Mouse (Mus musculus) frontal cortex, postnatal 25 days (tissue): ENCODE data around the gene Tent5d.

Experiments
- DNase-seq, 2 experiments: peaks; one replicate each; pipeline ENCODE4 v3.0.0; 2022; ENCODE audit warnings: low spot score in 2 of 2

The Tent5d gene

GRCm38 (mm10) chrX:107792290-107792689 is at the start of gene Tent5d:
Gene Tent5d, plus strand, starts transcription at chrX:107792590.
- no peak for DNase-seq

DNA sequence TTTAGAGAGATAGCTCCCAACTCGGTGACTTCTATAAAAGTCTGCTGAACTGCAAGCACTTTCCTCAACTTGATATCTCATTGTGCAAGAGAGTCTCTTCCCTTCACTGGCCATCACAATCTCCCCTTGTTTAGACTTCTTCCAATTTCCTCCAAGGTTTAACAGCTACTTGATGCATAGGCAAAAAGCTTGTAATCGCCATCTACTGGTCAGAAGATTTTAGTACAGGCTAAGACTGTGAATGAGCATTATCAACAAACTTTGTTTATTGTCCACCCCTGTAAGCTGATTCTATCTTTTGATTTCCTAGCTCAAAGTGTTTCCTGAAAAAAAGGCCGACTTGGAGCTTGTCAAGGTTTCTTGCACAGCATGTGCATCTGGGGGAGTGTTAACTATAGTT is 24.5 kb upstream of the Tent5d start:
- DNase-seq = no peak

- DNase-seq = no peak
Measured at GRCm38 (mm10) chrX:107790136-107790535, 2.3 kb upstream of the Tent5d start.

DNA sequence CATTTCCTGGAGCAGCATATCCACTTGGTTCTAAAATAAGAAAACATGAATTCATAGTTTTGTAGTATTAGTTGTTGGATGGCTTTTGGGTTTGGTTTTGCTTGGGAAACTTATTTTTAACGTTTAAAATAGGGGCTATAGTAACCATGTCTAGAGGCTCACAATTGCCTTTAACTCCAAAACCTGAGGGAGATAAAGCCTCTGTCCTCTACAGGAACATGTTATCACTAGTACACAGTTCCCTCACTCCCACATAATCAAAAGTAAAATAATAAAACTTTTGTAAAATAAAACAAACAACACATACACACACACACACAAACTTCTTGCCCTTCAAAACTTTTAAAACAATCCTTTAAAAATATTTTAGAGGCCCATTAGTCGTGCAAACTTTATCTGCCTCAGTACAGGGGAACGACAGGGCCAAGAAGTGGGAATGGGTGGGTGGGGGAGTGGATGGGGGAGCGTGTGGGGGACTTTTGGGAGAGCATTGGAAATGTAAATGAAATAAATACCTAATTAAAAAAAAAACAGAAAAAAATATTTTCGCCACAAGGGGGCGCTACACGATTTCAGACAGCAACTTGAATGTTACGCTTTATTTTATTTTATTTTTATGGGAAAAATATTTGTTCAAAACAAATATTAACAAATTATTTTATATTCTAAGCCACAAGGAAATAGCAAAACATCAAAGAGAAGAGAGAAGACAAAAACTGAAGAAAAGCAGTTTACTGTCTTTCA is 1.5 kb upstream of the Tent5d start:
- DNase-seq = no peak

GRCm38 (mm10) chrX:107795785-107796184 is 3.4 kb downstream of the Tent5d start:
- DNase-seq = no peak

GRCm38 (mm10) chrX:107796919-107797318 is 4.5 kb downstream of the Tent5d start:
- no peak for DNase-seq

DNA sequence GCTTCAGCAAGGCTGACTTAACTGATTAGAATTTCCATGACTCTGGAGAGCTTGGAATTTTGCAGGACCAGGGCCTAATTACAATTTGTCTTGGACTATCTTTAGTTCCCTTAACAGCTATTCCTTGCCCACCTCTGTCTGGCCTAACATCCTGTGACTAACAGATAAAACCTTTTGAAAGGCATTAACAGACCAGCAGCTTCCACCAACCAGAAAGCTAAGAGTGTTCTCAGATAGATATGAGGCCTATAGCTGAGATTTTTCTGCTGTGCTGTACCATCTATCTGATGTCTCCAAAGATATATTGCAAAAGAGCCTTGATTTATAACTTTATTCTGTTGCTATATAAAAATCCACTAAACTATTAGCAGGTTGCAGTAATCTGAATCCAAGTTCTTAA is 19.7 kb downstream of the Tent5d start:
- DNase-seq = no peak

DNA sequence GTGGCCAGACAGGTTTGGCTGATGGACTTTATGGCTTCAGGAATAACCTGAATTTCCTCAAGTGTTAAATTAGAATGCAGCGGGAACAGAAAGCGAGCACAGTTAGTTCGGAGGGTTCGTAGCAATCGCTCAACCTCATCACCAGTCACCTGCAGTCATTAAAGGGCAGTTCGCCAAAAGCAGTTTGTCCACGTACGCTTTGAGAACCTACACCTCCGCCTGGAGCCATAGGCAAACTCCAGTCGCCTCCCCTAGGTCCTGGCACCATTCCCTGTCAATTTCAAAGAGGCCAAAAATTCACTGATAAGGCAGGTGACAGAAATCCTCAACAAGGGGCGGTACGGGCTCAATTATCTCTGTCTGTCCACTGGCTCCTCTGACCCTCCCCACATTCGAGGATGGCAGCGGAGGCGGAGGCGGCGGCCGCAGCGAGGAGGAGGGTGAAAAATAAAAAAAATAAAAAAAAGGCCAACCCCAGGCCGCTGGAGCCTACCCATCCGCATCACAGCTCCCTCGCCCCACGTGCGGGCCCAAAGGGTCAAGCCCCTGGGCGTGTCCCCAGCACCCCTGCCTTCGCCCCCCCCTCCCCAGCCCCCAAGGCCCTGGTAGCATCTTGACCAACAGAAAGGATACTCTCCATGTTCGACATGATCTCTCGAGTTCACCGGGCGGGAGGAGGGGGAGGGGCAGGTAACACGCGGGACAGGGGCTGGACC is 23.3 kb downstream of the Tent5d start:
- DNase-seq = peak; percentile 2 to 4

GRCm38 (mm10) chrX:107816218-107816554 is 23.8 kb downstream of the Tent5d start, which contains the start of gene 2610002M06Rik:
Gene 2610002M06Rik, minus strand, starts transcription at chrX:107816334.
- peak; percentile 58 to 62 for DNase-seq

GRCm38 (mm10) chrX:107816726-107817125 is 24.3 kb downstream of the Tent5d start:
- DNase-seq = no peak

DNA sequence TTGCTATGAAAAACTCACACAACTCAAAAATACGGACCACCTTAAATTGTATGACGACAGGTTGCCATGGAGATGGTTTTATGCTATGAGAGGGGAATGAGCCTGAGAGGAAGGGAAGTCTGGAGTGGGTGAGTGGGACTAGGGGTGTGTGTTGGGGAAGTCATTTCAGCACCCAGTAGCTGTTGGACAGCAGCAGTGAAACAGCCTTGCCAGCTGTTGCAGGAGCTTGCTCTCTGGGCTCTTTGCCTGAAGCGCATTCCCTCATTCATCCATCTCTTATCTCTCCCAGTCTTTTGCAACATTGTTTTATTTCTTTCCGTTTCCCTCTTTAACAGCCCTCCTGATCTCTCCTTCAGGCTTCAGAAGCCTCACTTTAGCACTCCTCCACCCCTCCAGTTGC is 65.8 kb downstream of the Tent5d start:
- no peak for DNase-seq
